9 mouse cellular contexts compared by ENCODE assay signal in the genomic region with DNA sequence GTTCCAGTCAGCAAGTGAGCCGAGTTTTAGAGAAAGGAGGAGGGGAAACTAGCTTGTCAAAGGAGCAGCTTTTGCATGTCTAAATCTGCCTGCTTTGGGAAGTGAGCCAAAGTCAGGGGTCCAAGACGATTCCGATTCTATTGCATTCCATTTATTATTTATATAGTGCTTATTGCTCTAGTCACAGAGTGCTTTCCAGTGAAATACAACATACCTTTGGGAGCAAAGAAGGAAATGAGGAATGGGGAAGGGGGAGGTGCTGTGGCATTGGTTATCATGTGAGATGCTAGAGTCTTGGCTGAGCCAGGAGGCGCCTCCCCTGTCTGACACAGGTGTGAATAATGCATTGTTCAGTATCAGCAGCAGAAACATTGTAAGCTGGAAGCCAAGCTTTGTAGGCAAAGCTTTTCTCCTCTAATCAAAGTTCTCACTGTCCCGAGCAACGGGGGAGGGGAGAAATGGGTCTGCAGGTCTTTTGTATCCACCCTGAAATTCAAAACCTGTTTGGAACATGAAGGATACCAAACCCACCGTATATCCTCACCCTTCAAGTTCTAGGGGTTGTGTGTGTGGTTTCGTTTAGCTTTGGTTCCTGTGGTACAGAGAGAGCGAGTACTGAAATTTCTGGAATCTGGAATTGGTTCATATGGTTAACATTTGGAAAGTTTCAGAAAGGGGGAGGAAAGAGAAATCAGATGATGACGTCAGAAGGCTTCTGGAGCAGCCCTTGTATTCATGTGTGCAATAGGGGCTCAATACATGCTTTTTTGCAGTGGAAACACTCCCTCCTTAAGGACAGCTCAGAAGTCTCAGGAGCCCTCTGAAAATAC. TPM values are rescaled to one million over a fixed set of nuclear protein-coding genes. Genes with fewer than 3 reads are reported as not detected.
DNase-seq lines count a peak whose midpoint lies in the region; ATAC-seq and TF ChIP-seq lines count a peak whose summit lies in the region.
"Had no signal": no experiment of that assay in that cellular context is flagged by ENCODE, and none has a peak within 500 bp of the region (broad histone marks: within the 10 kb centered on the region; RNA-seq: fewer than 3 reads in every experiment).

No protein-coding gene starts in this region.

- H3K9ac ChIP-seq in lung, embryonic 14.5 days: no peak overlapping the region
- no peak overlapping the region for H3K9ac ChIP-seq in hindbrain, embryonic 14.5 days
- H3K9ac ChIP-seq in neural tube, embryonic 14.5 days (replicated peaks; ENCODE audit: low read depth, low read length): no peak overlapping the region

- peaks cover 13% of the 10 kb centered on the region for H3K4me1 ChIP-seq in lung, embryonic 14.5 days (ENCODE audit: insufficient read depth)
- peaks cover 16% of the 10 kb centered on the region; the same call in 1 of the 2 replicates for H3K4me1 ChIP-seq in hindbrain, embryonic 14.5 days (replicated peaks; ENCODE audit: control insufficient read depth, insufficient read depth, low read length)
- 0 out of 2 replicates have a peak, but pooled peaks cover 2% of the 10 kb centered on the region for H3K4me1 ChIP-seq in neural tube, embryonic 14.5 days (ENCODE audit: control insufficient read depth, insufficient read depth, low read length)

- peak overlapping the region; percentile 83 for H3K27ac ChIP-seq in lung, embryonic 14.5 days (ENCODE audit: low read depth)
- 0 out of 2 replicates have a peak overlapping the region, but pooled peaks have one; percentile 7 for H3K27ac ChIP-seq in hindbrain, embryonic 14.5 days
- no peak overlapping the region for H3K27ac ChIP-seq in neural tube, embryonic 14.5 days (ENCODE audit: low read depth, low read length)

- no peaks in the 10 kb centered on the region for H3K9me3 ChIP-seq in lung, embryonic 14.5 days (ENCODE audit: low read depth, low read length)
- H3K9me3 ChIP-seq in hindbrain, embryonic 14.5 days (ENCODE audit: control insufficient read depth, low read length): no peaks in the 10 kb centered on the region
- H3K9me3 ChIP-seq in neural tube, embryonic 14.5 days (ENCODE audit: control insufficient read depth, low read length): no peaks in the 10 kb centered on the region

- H3K36me3 ChIP-seq in lung, embryonic 14.5 days (ENCODE audit: insufficient read depth): no peaks in the 10 kb centered on the region
- H3K36me3 ChIP-seq in hindbrain, embryonic 14.5 days (replicated peaks; ENCODE audit: control insufficient read depth, insufficient read depth): no peaks in the 10 kb centered on the region
- H3K36me3 ChIP-seq in neural tube, embryonic 14.5 days (ENCODE audit: control insufficient read depth, insufficient read depth, low read length): no peaks in the 10 kb centered on the region

- peak; percentile 5 to 16 for DNase-seq in cerebellum, postnatal 10 days
- no peak for DNase-seq in cerebellum, postnatal 36 days
- DNase-seq in lung, embryonic 14.5 days: peak; percentile 92
- DNase-seq in lung, postnatal 25 days (ENCODE audit: low spot score): no peak
- peak; percentile 61 for DNase-seq in hindbrain, embryonic 14.5 days (ENCODE audit: low spot score)
- no peak for DNase-seq in urinary bladder, postnatal 4 days (ENCODE audit: low spot score in 2 of 2)
- DNase-seq in frontal cortex, postnatal 14 days (ENCODE audit: low spot score in 2 of 2): no peak
- DNase-seq: thymus, postnatal 36 days had no signal

- no peak for TF ChIP-seq CTCF in lung, embryonic 14.5 days (IDR thresholded peaks at IDR 0.05; ENCODE audit: low read depth)

- peak overlapping the region; percentile 46 for H3K4me2 ChIP-seq in lung, embryonic 14.5 days
- H3K4me2 ChIP-seq in hindbrain, embryonic 14.5 days (replicated peaks): peak overlapping the region; percentile 15; the same call in 1 of the 2 replicates
- H3K4me2 ChIP-seq in neural tube, embryonic 14.5 days (ENCODE audit: low read depth, low read length): no peak overlapping the region

- no peak overlapping the region for H3K4me3 ChIP-seq in lung, embryonic 14.5 days (ENCODE audit: low read depth, low read length)
- no peak overlapping the region for H3K4me3 ChIP-seq in hindbrain, embryonic 14.5 days (replicated peaks; ENCODE audit: low read length)
- no peak overlapping the region for H3K4me3 ChIP-seq in neural tube, embryonic 14.5 days (ENCODE audit: low read depth, low read length)

- no peaks in the 10 kb centered on the region for H3K27me3 ChIP-seq in lung, embryonic 14.5 days (ENCODE audit: insufficient read depth, low read length)
- no peaks in the 10 kb centered on the region for H3K27me3 ChIP-seq in hindbrain, embryonic 14.5 days (ENCODE audit: control insufficient read depth, insufficient read depth, low read length)
- no peaks in the 10 kb centered on the region for H3K27me3 ChIP-seq in neural tube, embryonic 14.5 days (ENCODE audit: control insufficient read depth, insufficient read depth, low read length)

- 15% methylated on average over 10 of the region's 10 CpGs for WGBS in lung, embryonic 14.5 days
- WGBS in hindbrain, embryonic 14.5 days: 43% methylated on average over 10 of the region's 10 CpGs
- WGBS in neural tube, embryonic 14.5 days: 45% methylated on average over 10 of the region's 10 CpGs

- peak; percentile 83 for ATAC-seq in lung, embryonic 14.5 days (ENCODE audit: insufficient read depth)
- ATAC-seq in hindbrain, embryonic 14.5 days (ENCODE audit: low FRiP score): peak; percentile 70
- ATAC-seq in neural tube, embryonic 14.5 days (ENCODE audit: low read depth): peak; percentile 67; the same call in 1 of the 2 replicates

RNA-seq across cellular contexts. Expression of a gene that starts 11.5 kb away (rescaled TPM):
- polyA plus RNA-seq in lung, embryonic 14.5 days (2014; fragmentation: Nextera tagmentation; extraction: Ambion mirVana): not detected in 2 replicates
- polyA plus RNA-seq in hindbrain, embryonic 14.5 days (2014; fragmentation: Nextera tagmentation; extraction: Ambion mirVana): not detected in 2 replicates
- polyA plus RNA-seq in neural tube, embryonic 14.5 days (2014; fragmentation: Nextera tagmentation; extraction: Ambion mirVana): not detected in 2 replicates

RNA-seq across cellular contexts. Expression of a gene that starts 38.6 kb away (rescaled TPM):
- 8.7 and 10.1 TPM in 2 replicates for polyA plus RNA-seq in lung, embryonic 14.5 days (2014; fragmentation: Nextera tagmentation; extraction: Ambion mirVana)
- polyA plus RNA-seq in hindbrain, embryonic 14.5 days (2014; fragmentation: Nextera tagmentation; extraction: Ambion mirVana): 13.9 and 16.1 TPM in 2 replicates
- polyA plus RNA-seq in neural tube, embryonic 14.5 days (2014; fragmentation: Nextera tagmentation; extraction: Ambion mirVana): 12.9 and 14.6 TPM in 2 replicates

Comparison
In these comparisons a context has a peak if more than half of its experiments do, and no peak if none do; other contexts are left out.
1. DNase-seq: peak in cerebellum, postnatal 10 days (2 of 2), lung, embryonic 14.5 days (single experiment) and hindbrain, embryonic 14.5 days (single experiment); none in cerebellum, postnatal 36 days (0 of 2), lung, postnatal 25 days (single experiment), urinary bladder, postnatal 4 days (0 of 2) and frontal cortex, postnatal 14 days (0 of 2).
2. Peak in every context shown above with its lines, with median percentiles within 50 percentile points of each other: ATAC-seq.